Mouse (Mus musculus) ES-Bruce4 (cell line): ENCODE measurements at regions not wholly inside any gene's neighbourhood (a gene's known extent, or its start where the extent isn't known, plus 50 kb on each side); places are given as distances from the start of the nearest gene placed in this dataset.

Experiments
- CTCF ChIP-seq: IDR thresholded peaks from one replicate; pipeline ENCODE4 v1.8.1; 2011; ENCODE audit warnings: low read depth, low read length
- POLR2A ChIP-seq: IDR thresholded peaks from one replicate; pipeline ENCODE4 v1.8.1; 2011; ENCODE audit warnings: low read length; ENCODE audit not compliant: insufficient read depth

DNA sequence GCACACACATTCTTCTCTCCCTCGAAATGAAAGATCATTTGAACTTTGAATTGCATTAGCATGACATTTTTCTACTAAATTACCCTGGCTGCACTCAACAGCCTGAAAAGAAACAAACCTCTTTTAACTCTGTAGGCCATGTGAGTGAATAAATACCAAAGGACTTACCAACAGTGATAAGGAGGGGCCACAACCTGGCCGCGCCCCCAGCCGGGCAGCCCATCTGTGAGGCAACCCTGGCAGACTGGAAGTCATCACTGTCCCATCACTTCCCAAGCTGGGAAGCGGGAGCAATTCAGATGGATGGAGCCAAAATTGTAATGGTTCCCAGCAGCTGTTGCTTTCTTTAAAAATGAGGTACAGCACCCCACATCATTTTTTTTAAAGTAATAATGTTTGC is 149.5 kb downstream of the Gm9195 start:
- TF ChIP-seq CTCF (no peak), POLR2A (no peak)
